Mouse (Mus musculus) erythroid progenitor cell, adult 5-6 weeks (primary cell): ENCODE results near the gene Hist1h2an. TPM values are rescaled to one million over a fixed set of nuclear protein-coding genes. Genes with fewer than 3 reads are reported as not detected.
A peak's percentile ranks its signal among the peaks of the same experiment; 100 is the strongest.

Source experiments
- ATAC-seq: replicated peaks from 2 replicates; pipeline ENCODE4 v1.8.0; 2016; ENCODE audit warnings: moderate number of reproducible peaks, mild to moderate bottlenecking, moderate TSS enrichment, inconsistent platforms; ENCODE audit not compliant: poor library complexity, low FRiP score, severe bottlenecking
- total RNA-seq, 2 experiments: library from RNA; stranded (forward) in 1 of 2; stranded (reverse) in 1 of 2; fragments of 150-400 nt in 1 of 2; fragments of 186-747, 209-891 nt in 1 of 2; gene quantifications; 2 replicates each; pipeline versions ENCODE4 v1.2.3 to v1.2.4; 2015 to 2017; ENCODE audit warnings: low replicate concordance in 2 of 2

Gene Hist1h2an
- 9.4 and 13.4 TPM in 2 replicates for total RNA-seq (2015; ENCODE audit: low replicate concordance)
- 1,681 and 2,099 TPM in 2 replicates for total RNA-seq (2017; ENCODE audit: low replicate concordance)

DNA sequence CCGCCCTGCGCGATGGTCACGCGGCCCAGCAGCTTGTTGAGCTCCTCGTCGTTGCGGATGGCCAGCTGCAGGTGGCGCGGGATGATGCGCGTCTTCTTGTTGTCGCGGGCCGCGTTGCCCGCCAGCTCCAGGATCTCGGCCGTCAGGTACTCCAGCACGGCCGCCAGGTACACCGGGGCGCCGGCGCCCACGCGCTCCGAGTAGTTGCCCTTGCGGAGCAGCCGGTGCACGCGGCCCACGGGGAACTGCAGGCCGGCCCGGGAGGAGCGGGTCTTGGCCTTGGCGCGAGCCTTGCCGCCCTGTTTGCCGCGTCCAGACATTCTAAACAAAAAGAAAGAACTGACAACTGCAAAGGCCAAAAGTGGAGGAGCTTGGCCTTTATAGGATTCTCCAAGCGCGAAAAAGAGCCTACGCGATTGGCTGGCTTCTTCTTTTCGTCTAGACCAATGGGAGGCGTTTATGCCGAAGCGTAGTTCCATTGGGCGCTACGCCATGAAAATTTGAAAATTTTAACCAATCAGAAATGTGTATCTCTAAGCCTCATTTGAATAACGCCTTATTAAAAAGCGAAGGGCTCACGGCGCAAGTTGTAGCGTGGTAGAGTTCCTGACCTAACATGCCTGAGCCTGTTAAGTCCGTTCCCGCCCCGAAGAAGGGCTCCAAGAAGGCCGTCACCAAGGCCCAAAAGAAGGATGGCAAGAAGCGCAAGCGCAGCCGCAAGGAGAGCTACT is at the start of gene Hist1h2an, which contains the start of gene Hist1h2bp:
Hist1h2an (minus strand) TSS at position 320 of the 731 bp plus-strand sequence.
Hist1h2bp (plus strand) TSS at position 563 of the 731 bp plus-strand sequence.
- ATAC-seq = peak; percentile 74

DNA sequence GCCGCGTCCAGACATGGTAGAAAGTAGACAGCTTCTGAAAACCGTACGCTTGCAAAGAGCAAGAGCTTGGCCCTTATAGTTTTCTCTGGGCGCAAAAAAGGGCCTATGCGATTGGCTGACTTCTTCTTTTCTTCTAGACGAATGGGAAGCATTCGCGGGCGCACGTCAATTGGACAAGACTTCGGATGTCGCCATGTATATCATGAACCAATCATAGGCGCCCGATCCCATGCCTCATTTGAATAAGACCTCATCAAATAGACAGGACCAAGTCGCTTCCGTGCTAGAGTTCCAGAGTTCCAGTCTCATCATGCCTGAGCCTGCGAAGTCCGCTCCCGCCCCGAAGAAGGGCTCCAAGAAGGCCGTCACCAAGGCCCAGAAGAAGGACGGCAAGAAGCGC is 46.4 kb upstream of the Hist1h2an start, which contains the start of the genes Hist1h2ap and Hist1h2br:
Hist1h2ap (minus strand) TSS at position 47 of the 400 bp plus-strand sequence.
Hist1h2br (plus strand) TSS at position 283 of the 400 bp plus-strand sequence.
- ATAC-seq = peak; percentile 75

DNA sequence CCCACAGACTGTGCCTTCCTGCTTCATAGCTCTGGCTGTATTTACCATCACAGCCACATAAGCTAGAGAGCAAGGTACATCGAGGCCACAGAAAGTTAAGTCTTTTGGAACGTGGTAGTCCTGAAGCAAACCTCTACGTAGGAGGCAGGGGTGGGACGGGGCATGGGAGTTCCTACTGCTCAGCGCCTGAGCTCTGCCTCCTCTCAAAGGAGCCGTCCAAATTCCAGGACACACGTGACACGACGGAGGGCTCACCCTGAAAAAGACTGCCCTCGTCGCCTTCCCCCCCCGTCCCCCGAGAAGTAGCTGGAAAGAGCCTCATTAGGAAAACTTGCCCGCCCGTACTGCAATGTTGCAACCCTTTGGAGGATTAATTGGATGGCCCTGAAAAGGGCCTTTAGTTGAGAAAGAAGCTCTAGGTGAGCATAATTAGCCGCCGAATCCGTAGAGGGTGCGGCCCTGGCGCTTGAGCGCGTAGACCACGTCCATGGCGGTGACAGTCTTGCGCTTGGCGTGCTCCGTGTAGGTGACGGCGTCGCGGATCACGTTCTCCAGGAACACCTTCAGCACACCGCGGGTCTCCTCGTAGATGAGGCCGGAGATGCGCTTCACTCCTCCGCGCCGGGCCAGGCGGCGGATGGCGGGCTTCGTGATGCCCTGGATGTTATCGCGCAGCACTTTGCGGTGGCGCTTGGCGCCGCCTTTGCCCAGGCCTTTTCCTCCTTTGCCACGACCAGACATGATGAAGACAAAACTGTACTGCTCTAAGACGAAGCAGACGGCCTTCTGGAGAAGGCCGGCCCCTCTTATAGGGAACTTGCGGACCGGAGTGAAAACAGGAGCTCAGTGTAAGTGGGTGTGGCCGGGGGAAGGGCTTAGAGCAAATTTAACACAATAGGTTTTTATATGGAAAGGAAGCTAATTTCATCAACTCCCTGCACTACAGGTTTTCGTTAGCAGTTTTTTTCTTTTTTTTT is 44.7 kb upstream of the Hist1h2an start, which contains the start of gene Hist1h4n:
Hist1h4n (minus strand) TSS at position 779 of the 977 bp plus-strand sequence.
- peak; percentile 59 for ATAC-seq

DNA sequence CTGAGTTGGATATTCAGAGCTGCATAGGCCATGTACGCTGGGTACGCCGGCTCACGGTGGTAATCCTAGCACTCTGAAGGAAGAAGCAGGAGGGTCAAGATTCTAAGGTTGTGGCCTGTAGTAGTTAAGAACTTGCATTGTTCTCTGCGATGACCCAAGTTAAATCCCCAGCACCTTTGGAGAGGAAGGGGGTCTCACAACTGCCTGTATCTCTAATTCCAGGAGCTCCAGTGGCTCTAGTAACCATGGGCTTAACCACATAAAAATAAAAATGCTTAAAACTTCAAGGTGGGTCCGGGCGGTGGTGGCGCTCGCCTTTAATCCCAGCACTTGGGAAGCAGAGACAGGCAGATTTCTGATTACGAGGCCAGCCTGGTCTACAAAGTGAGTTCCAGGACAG is 43.3 kb upstream of the Hist1h2an start:
- ATAC-seq = no peak

DNA sequence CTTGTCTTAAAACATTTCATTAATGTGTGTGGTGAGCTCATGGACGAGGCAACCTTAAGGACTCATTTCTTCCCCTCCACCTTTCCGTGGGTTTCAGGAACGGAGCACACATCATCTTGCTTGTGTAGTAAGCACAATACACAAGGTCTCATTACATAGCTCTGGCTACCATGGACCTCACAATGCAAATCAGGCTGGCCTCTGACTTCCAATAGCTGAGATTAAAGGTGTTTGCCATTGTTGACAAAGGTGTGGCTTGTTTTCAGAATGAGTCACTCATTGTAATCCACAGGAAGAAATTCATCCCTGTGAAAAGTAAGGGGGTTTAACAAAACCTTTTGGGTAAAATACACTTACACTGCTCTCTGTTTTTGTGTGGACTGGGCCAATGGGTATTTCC is 41.5 kb upstream of the Hist1h2an start:
- ATAC-seq = no peak

- peak; percentile 67 for ATAC-seq
Measured at GRCm38 (mm10) chr13:21820082-21820890, 33.3 kb upstream of the Hist1h2an start.

GRCm38 (mm10) chr13:21812092-21812491 is 25.1 kb upstream of the Hist1h2an start:
- ATAC-seq = peak; percentile 64

- ATAC-seq = peak; percentile 52
Measured at GRCm38 (mm10) chr13:21811539-21811938, 24.5 kb upstream of the Hist1h2an start, which contains the start of gene Hist1h4m. Gene Hist1h4m (plus strand): TSS chr13:21811746.

- peak; percentile 55 for ATAC-seq
Measured at GRCm38 (mm10) chr13:21811074-21811473, 24.1 kb upstream of the Hist1h2an start.

DNA sequence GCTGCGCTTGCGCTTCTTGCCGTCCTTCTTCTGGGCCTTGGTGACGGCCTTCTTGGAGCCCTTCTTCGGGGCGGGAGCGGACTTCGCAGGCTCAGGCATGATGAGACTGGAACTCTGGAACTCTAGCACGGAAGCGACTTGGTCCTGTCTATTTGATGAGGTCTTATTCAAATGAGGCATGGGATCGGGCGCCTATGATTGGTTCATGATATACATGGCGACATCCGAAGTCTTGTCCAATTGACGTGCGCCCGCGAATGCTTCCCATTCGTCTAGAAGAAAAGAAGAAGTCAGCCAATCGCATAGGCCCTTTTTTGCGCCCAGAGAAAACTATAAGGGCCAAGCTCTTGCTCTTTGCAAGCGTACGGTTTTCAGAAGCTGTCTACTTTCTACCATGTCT is 23.1 kb upstream of the Hist1h2an start, which contains the start of the genes Hist1h2bq and Hist1h2ao:
Hist1h2bq (minus strand) TSS at position 125 of the 400 bp plus-strand sequence.
Hist1h2ao (plus strand) TSS at position 393 of the 400 bp plus-strand sequence.
- ATAC-seq = peak; percentile 80

GRCm38 (mm10) chr13:21803058-21803457 is 16.0 kb upstream of the Hist1h2an start:
- ATAC-seq = peak; percentile 83

- ATAC-seq = peak; percentile 80
Measured at GRCm38 (mm10) chr13:21797163-21797562, 10.1 kb upstream of the Hist1h2an start.

GRCm38 (mm10) chr13:21795584-21795983 is 8.6 kb upstream of the Hist1h2an start:
- no peak for ATAC-seq

DNA sequence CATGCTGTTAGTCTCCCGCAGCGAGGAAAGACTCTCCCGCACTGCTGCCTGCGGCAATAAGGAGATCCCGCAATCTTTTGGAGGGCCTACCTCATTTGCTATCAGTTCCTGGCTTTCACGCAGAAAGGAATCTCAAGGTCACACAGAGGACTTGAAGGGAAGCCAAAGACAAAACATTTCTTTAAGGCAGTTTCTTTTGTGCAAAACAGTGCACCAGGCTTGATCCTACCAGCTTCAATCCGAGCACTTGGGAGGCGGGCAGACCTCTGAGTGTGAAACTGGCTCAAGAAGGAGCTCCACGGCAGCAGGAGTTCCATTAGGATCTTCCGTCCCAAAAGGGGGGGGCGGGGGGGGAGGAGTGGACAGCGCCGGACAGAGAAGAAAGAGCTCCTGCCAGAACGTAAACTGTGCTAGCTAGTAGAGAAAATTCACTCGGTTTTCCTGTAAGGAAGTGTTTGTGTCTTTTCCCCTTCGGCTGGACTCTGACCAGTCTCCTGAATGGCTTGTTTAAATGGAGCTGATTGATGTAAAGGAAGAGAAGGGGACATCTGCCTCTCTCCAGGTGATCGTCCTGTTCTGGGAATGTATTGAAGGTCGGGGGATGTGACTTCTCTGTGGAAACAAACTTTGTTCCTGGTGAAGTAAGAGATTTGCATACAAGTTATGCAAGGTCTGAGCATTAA is 3.7 kb upstream of the Hist1h2an start:
- ATAC-seq = no peak

DNA sequence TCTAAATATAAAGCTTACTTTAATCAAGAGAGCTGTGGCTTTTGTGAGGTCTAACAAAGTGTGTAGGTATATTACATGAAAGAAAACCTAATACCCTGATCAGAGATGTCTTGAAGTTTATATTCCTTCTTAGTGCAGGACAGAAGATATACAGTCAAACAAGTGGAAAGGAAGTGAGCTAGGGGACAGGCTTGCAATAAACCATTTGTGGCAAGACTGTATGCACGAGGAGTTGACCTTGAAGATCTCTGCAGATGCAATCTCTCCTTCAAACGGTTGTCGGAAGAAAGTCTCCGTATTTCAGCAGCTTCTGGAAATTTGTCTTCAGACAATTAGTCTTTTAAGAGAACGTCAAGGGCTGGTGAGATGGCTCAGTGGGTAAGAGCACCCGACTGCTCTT is 2.9 kb upstream of the Hist1h2an start:
- ATAC-seq = no peak

DNA sequence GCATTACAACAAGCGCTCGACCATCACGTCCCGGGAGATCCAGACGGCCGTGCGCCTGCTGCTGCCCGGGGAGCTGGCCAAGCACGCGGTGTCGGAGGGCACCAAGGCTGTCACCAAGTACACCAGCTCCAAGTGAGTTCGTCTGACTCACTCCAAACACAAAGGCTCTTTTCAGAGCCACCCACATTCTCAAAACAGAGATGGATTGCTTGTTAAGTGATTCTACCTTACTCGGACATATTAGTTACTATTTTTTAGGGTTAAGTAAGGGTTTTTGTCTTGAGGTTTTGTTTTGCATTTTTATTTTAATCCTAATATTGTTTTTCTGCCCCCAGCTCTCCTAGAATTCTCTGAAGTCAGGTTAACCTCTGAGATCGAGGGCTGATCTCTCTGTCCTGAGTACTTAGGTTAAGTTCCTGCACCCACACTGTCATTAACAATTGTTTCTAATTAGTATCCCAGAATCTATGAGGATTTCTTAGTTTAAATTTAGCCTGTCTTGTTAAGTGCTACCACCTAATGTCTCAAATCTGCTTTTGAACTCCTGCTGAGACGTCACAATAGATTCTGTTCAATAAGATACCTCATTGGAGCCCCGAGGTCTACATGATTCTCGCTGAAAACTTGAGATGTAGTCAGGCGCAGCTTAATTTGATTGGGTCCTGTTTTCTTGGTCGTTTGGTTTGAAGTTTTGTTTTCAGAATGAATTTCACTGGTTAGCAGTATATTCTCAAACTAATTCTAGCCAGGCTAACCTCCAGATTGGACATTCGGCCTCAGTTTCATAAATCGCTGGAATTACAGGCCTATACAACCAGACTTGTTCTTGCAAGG is 959 bp upstream of the Hist1h2an start:
- no peak for ATAC-seq

DNA sequence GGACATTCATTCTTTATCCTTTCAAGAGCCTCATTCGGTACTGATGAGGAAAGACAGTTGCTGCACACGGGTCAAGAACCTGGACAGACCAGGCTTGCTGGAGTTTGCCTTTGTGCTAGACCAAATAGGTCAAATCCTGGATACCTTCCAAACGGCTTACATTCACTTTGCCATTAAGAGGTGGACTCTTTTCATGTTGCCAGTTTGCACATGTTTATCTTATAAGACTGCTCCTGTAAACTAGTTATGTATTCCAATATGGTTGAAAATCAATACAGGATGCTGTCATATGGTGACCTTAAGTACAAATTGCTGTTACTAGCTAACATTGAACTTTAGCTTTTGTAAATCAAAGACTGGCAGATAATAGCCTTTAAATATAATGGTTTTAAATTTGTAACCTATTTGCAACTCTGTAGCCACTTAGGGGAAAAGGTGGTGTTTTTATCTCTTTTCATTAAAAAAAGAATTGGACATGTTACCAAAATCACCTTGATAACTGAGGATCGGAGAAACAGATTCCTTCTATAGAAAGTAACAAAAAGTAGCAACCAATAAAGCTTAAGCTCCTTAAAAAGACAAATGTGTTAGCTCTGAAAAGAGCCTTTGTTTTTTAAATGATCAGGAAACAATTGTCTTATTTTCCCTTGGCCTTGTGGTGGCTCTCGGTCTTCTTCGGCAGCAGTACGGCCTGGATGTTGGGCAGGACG is 674 bp downstream of the Hist1h2an start:
- peak; percentile 8 for ATAC-seq
